Mouse (Mus musculus): ENCODE results near the gene Fbxo42. TPM values are rescaled to one million over a fixed set of nuclear protein-coding genes. Genes with fewer than 3 reads are reported as not detected.

Gene Fbxo42
- total and polyA plus RNA-seq, 3 experiments, result 11.2 to 260 (median 23.1) TPM

- DNase-seq (ENCODE audit: low read depth, low spot score), result no peak
- H3K27me3 ChIP-seq (ENCODE audit: control insufficient read depth in 1 of 2, insufficient read depth in 2 of 2, low read length in 2 of 2), result no peaks in the 10 kb centered on the region
Observed at GRCm38 (mm10) chr4:141134031-141134441, 13.7 kb upstream of the Fbxo42 start.

GRCm38 (mm10) chr4:141134751-141135530 lies 12.8 kb upstream of the Fbxo42 start:
- peaks cover 0 to 8% of the 10 kb centered on the region in 2 experiments; a peak in 2 of 4 replicates for H3K4me1 ChIP-seq (ENCODE audit: control insufficient read depth in 1 of 2, insufficient read depth in 2 of 2, low read length in 2 of 2)
- no peak for DNase-seq (ENCODE audit: low read depth, low spot score)
- no peak overlapping the region for H3K4me3 ChIP-seq (ENCODE audit: control insufficient read depth in 1 of 2, insufficient read depth in 1 of 2, low read depth in 2 of 2, low read length in 2 of 2)
- H3K79me2 ChIP-seq (ENCODE audit: control insufficient read depth, insufficient read depth, low read length, poor library complexity), result peaks cover 83% of the 10 kb centered on the region
- H3K9ac ChIP-seq (ENCODE audit: control insufficient read depth, low read depth, low read length, poor library complexity, severe bottlenecking), result no peak overlapping the region
- H3K36me3 ChIP-seq (ENCODE audit: control insufficient read depth in 1 of 2, insufficient read depth in 2 of 2, low read length in 2 of 2), result peaks cover 0 to 8% of the 10 kb centered on the region in 2 experiments
- no peak overlapping the region for H3K27ac ChIP-seq (ENCODE audit: control insufficient read depth, low read depth, low read length)
- H3K27me3 ChIP-seq (ENCODE audit: control insufficient read depth in 1 of 2, insufficient read depth in 2 of 2, low read length in 2 of 2), result no peaks in the 10 kb centered on the region
- no peaks in the 10 kb centered on the region for H3K9me3 ChIP-seq (replicated peaks; ENCODE audit: insufficient read depth, low read length)
- TF ChIP-seq EP300 (IDR thresholded peaks at IDR 0.05; ENCODE audit: low read depth in 1 of 2, low read length in 2 of 2), result no peak
- no peak for TF ChIP-seq ELF1 (IDR thresholded peaks at IDR 0.05; ENCODE audit: low read depth, low read length)
- TF ChIP-seq RCOR1 (IDR thresholded peaks at IDR 0.05; ENCODE audit: low read depth, low read length), result no peak

More at GRCm38 (mm10) chr4:141134031-141134441, 13.7 kb upstream of the Fbxo42 start:
- no peaks in the 10 kb centered on the region for H3K9me3 ChIP-seq (replicated peaks; ENCODE audit: insufficient read depth, low read length)
- peaks cover 87% of the 10 kb centered on the region for H3K79me2 ChIP-seq (ENCODE audit: control insufficient read depth, insufficient read depth, low read length, poor library complexity)
- H3K9ac ChIP-seq (ENCODE audit: control insufficient read depth, low read depth, low read length, poor library complexity, severe bottlenecking), result no peak overlapping the region
- no peak overlapping the region for H3K27ac ChIP-seq (ENCODE audit: control insufficient read depth, low read depth, low read length)
- H3K4me3 ChIP-seq (ENCODE audit: control insufficient read depth in 1 of 2, insufficient read depth in 1 of 2, low read depth in 2 of 2, low read length in 2 of 2), result no peak overlapping the region
- TF ChIP-seq TCF12 (IDR thresholded peaks at IDR 0.05; ENCODE audit: low read depth, low read length), result no peak
- TF ChIP-seq POLR2A (IDR thresholded peaks at IDR 0.05; ENCODE audit: control insufficient read depth in 1 of 2, insufficient read depth in 1 of 2, low read depth in 1 of 2, low read length in 2 of 2, poor library complexity in 1 of 2), result no peak
- TF ChIP-seq MAZ (IDR thresholded peaks at IDR 0.05; ENCODE audit: low read depth, low read length), result no peak
- TF ChIP-seq MYB (IDR thresholded peaks at IDR 0.05; ENCODE audit: low read depth, low read length), result no peak
- TF ChIP-seq GATA1 (IDR thresholded peaks at IDR 0.05; ENCODE audit: low read depth, low read length), result no peak
- TF ChIP-seq GABPA (IDR thresholded peaks at IDR 0.05; ENCODE audit: low read depth, low read length), result no peak
- TF ChIP-seq MAFK (IDR thresholded peaks at IDR 0.05; ENCODE audit: borderline replicate concordance, low read depth, low read length), result no peak
- no peak for TF ChIP-seq HCFC1 (IDR thresholded peaks at IDR 0.05; ENCODE audit: low read depth, low read length)
- no peak for TF ChIP-seq UBTF (IDR thresholded peaks at IDR 0.05; ENCODE audit: borderline replicate concordance, insufficient read depth, low read depth, low read length)
- no peak for TF ChIP-seq MXI1 (IDR thresholded peaks at IDR 0.05; ENCODE audit: low read depth, low read length)
- no peak for TF ChIP-seq SIN3A (IDR thresholded peaks at IDR 0.05; ENCODE audit: low read length)
- no peak for TF ChIP-seq MAX (IDR thresholded peaks at IDR 0.05; ENCODE audit: low read length)
- no peak for TF ChIP-seq USF2 (IDR thresholded peaks at IDR 0.05; ENCODE audit: borderline replicate concordance in 1 of 2, insufficient read depth in 1 of 2, low read depth in 1 of 2, low read length in 2 of 2)
- no peak for TF ChIP-seq MEF2A (IDR thresholded peaks at IDR 0.05; ENCODE audit: extremely low read depth, insufficient replicate concordance, low read depth, low read length, poor library complexity, severe bottlenecking)
- no peak for TF ChIP-seq CHD1 (IDR thresholded peaks at IDR 0.05; ENCODE audit: low read depth, low read length)
- no peak for TF ChIP-seq SMC3 (IDR thresholded peaks at IDR 0.05; ENCODE audit: low read depth, low read length)
- TF ChIP-seq TAL1 (IDR thresholded peaks at IDR 0.05; ENCODE audit: low read length), result no peak
- no peak for TF ChIP-seq KAT2A (conservative IDR thresholded peaks at IDR 0.05; ENCODE audit: low read depth, low read length)
- no peak for TF ChIP-seq RCOR1 (IDR thresholded peaks at IDR 0.05; ENCODE audit: low read depth, low read length)
- H3K4me1 ChIP-seq (ENCODE audit: control insufficient read depth in 1 of 2, insufficient read depth in 2 of 2, low read length in 2 of 2), result peaks cover 0 to 8% of the 10 kb centered on the region in 2 experiments; a peak in 2 of 4 replicates
- H3K36me3 ChIP-seq (ENCODE audit: control insufficient read depth in 1 of 2, insufficient read depth in 2 of 2, low read length in 2 of 2), result peaks cover 0 to 8% of the 10 kb centered on the region in 2 experiments
